Mouse (Mus musculus): ENCODE data around the gene Fgfr2.

GRCm38 (mm10) chr7:130367222-130368035 lies 2755.7 kb downstream of the Fgfr2 start:
- TF ChIP-seq CTCF (IDR thresholded peaks at IDR 0.05; ENCODE audit: borderline replicate concordance, extremely low read depth, insufficient read depth, insufficient read length) (no peak), POLR2A (IDR thresholded peaks at IDR 0.05; ENCODE audit: borderline replicate concordance, extremely low read depth, insufficient read depth, insufficient read length, poor library complexity, severe bottlenecking) (no peak)

Data from brain, embryonic 14.5 days (tissue).